Mouse (Mus musculus): ENCODE measurements around the gene Olfr181. TPM values are rescaled to one million over a fixed set of nuclear protein-coding genes. Genes with fewer than 3 reads are reported as not detected.

The Olfr181 gene
- total RNA-seq (2023; ENCODE audit: inconsistent age): not detected in 4 replicates

GRCm38 (mm10) chr16:58928655-58929054 is at the start of gene Olfr181:
TSS of gene Olfr181 (minus strand) at chr16:58928755.

GRCm38 (mm10) chr16:58929292-58929691 is 737 bp upstream of the Olfr181 start, which contains the start of gene Olfr180:
TSS of gene Olfr180 (minus strand) at chr16:58929392.

GRCm38 (mm10) chr16:58891963-58892362 is 36.6 kb downstream of the Olfr181 start, which contains the start of gene Olfr178:
TSS of gene Olfr178 (minus strand) at chr16:58892063.

Other genes starting within 250 kb of the Olfr181 start
- not detected in 4 replicates for gene Gpr15, start 209.7 kb downstream of the Olfr181 start, total RNA-seq (2023; ENCODE audit: inconsistent age)
- gene Cldnd1, start 200.8 kb downstream of the Olfr181 start, total RNA-seq (2023; ENCODE audit: inconsistent age): 43.8 to 58.0 TPM (median 51.3 TPM) in 4 replicates
- not detected in 4 replicates for gene Olfr172, start 165.6 kb downstream of the Olfr181 start, total RNA-seq (2023; ENCODE audit: inconsistent age)
- not detected in 4 replicates for gene Olfr173, start 128.5 kb downstream of the Olfr181 start, total RNA-seq (2023; ENCODE audit: inconsistent age)
- gene Olfr175-ps1, start 102.0 kb downstream of the Olfr181 start, total RNA-seq (2023; ENCODE audit: inconsistent age): not detected in 4 replicates
- gene Olfr177, start 54.0 kb downstream of the Olfr181 start, total RNA-seq (2023; ENCODE audit: inconsistent age): not detected in 4 replicates
- not detected in 4 replicates for gene Olfr178, start 36.7 kb downstream of the Olfr181 start, total RNA-seq (2023; ENCODE audit: inconsistent age)
- gene Olfr180, start 637 bp upstream of the Olfr181 start, total RNA-seq (2023; ENCODE audit: inconsistent age): not detected in 4 replicates
- gene Olfr183, start 66.6 kb upstream of the Olfr181 start, total RNA-seq (2023; ENCODE audit: inconsistent age): not detected in 4 replicates
- not detected in 4 replicates for gene Olfr186, start 101.5 kb upstream of the Olfr181 start, total RNA-seq (2023; ENCODE audit: inconsistent age)
- gene Olfr187, start 111.0 kb upstream of the Olfr181 start, total RNA-seq (2023; ENCODE audit: inconsistent age): not detected in 4 replicates
- gene Olfr190, start 149.2 kb upstream of the Olfr181 start, total RNA-seq (2023; ENCODE audit: inconsistent age): not detected in 4 replicates
- gene Olfr191, start 161.1 kb upstream of the Olfr181 start, total RNA-seq (2023; ENCODE audit: inconsistent age): not detected in 4 replicates
- gene Olfr193, start 183.1 kb upstream of the Olfr181 start, total RNA-seq (2023; ENCODE audit: inconsistent age): not detected in 4 replicates
- gene Olfr194, start 192.3 kb upstream of the Olfr181 start, total RNA-seq (2023; ENCODE audit: inconsistent age): not detected in 4 replicates
- gene Olfr195, start 218.3 kb upstream of the Olfr181 start, total RNA-seq (2023; ENCODE audit: inconsistent age): not detected in 4 replicates
- gene Olfr196, start 241.7 kb upstream of the Olfr181 start, total RNA-seq (2023; ENCODE audit: inconsistent age): not detected in 4 replicates

All from B cell, adult (primary cell).